8 mouse cellular contexts compared by ENCODE assay signal in the genomic region with DNA sequence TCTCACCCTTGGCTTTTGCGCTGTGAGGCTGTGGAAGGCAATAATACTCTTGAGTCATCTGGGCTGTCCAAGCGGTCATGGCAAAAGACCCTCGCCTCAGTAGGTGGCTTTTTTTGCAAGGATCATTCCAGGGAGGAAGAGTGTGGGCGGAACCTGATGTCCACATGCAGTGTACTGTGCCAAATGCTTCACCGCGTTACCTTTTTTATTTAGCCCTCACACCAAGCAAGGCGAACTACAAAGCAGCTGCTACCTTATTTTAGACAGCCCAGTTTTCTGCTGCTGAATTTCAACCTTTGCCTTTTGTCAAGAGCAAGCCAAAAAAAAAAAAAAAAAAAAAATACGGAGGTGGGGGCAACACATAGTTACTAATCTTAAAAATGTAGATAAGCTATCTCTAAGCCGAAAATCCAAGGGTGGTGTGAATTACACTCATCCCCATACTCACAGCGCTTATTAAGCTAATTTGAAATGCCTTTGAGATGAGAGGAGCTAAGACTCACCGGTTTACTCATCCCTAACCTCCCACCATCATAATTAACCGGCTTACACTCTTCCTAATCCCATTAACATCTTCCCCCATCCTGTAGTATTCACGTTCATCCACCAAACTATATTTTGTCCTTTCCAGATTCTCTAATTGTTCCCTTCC. TPM values are rescaled to one million over a fixed set of nuclear protein-coding genes. Genes with fewer than 3 reads are reported as not detected.
DNase-seq lines count a peak whose midpoint lies in the region; ATAC-seq and TF ChIP-seq lines count a peak whose summit lies in the region.

No protein-coding gene starts in this region.

- H3K9ac ChIP-seq in heart, embryonic 16.5 days (ENCODE audit: low read length), result peak overlapping the region; percentile 96
- H3K9ac ChIP-seq in hindbrain, embryonic 13.5 days, result peak overlapping the region; percentile 93
- peak overlapping the region; percentile 82 for H3K9ac ChIP-seq in midbrain, embryonic 13.5 days (replicated peaks)

- peak overlapping the region; percentile 99 for H3K27ac ChIP-seq in heart, embryonic 16.5 days (ENCODE audit: low read length)
- peak overlapping the region; percentile 99 for H3K27ac ChIP-seq in hindbrain, embryonic 13.5 days
- H3K27ac ChIP-seq in midbrain, embryonic 13.5 days, result peak overlapping the region; percentile 97

- peaks cover 21% of the 10 kb centered on the region for H3K4me1 ChIP-seq in heart, embryonic 16.5 days (ENCODE audit: control insufficient read depth, insufficient read depth, low read length)
- H3K4me1 ChIP-seq in hindbrain, embryonic 13.5 days (replicated peaks), result peaks cover 29% of the 10 kb centered on the region
- H3K4me1 ChIP-seq in midbrain, embryonic 13.5 days (replicated peaks), result peaks cover 25% of the 10 kb centered on the region

- in situ Hi-C loops in Patski (cut with MboI; ENCODE audit: low pct_unique_long_range_greater_than_20kb), result no loop called here

- H3K4me3 ChIP-seq in heart, embryonic 16.5 days (ENCODE audit: low read length), result peak overlapping the region; percentile 97
- H3K4me3 ChIP-seq in hindbrain, embryonic 13.5 days, result peak overlapping the region; percentile 90
- H3K4me3 ChIP-seq in midbrain, embryonic 13.5 days (replicated peaks), result peak overlapping the region; percentile 67

- POLR2A ChIA-PET in Patski (lab: Charles Lee), result interaction anchor here (0.6 to 1.2 kb wide), 4 partner anchors 10 to 520 kb away, joined by 3 to 7 read pairs (median 4); a partner anchor contains a TSS

- no peaks in the 10 kb centered on the region for H3K27me3 ChIP-seq in heart, embryonic 16.5 days (ENCODE audit: control insufficient read depth, insufficient read depth, low read length)
- H3K27me3 ChIP-seq in Patski, result no peaks in the 10 kb centered on the region
- no peaks in the 10 kb centered on the region for H3K27me3 ChIP-seq in hindbrain, embryonic 13.5 days
- no peaks in the 10 kb centered on the region for H3K27me3 ChIP-seq in midbrain, embryonic 13.5 days

- TF ChIP-seq CTCF in Patski (IDR thresholded peaks at IDR 0.05), result no peak

- DNase-seq in heart, postnatal 4 days, result no peak
- no peak for DNase-seq in Patski (ENCODE audit: low read depth, low spot score)
- no peak for DNase-seq in T-cell, adult 2 months (ENCODE audit: low spot score)
- DNase-seq in cerebellum, postnatal 14 days, result no peak

- peak overlapping the region; percentile 89 for H3K4me2 ChIP-seq in heart, embryonic 16.5 days (ENCODE audit: low read depth, low read length)
- peak overlapping the region; percentile 65 for H3K4me2 ChIP-seq in hindbrain, embryonic 13.5 days
- peak overlapping the region; percentile 72 for H3K4me2 ChIP-seq in midbrain, embryonic 13.5 days (replicated peaks)

- H3K9me3 ChIP-seq in heart, embryonic 16.5 days (replicated peaks; ENCODE audit: control insufficient read depth, low read length), result no peaks in the 10 kb centered on the region
- H3K9me3 ChIP-seq in hindbrain, embryonic 13.5 days, result no peaks in the 10 kb centered on the region
- H3K9me3 ChIP-seq in midbrain, embryonic 13.5 days, result no peaks in the 10 kb centered on the region

- H3K36me3 ChIP-seq in heart, embryonic 16.5 days (ENCODE audit: control insufficient read depth, insufficient read depth), result no peaks in the 10 kb centered on the region
- no peaks in the 10 kb centered on the region for H3K36me3 ChIP-seq in hindbrain, embryonic 13.5 days
- H3K36me3 ChIP-seq in midbrain, embryonic 13.5 days, result no peaks in the 10 kb centered on the region

- WGBS in heart, embryonic 16.5 days, result 12% methylated on average over 13 of the region's 13 CpGs
- WGBS in hindbrain, embryonic 13.5 days, result 25% methylated on average over 13 of the region's 13 CpGs
- 10% methylated on average over 13 of the region's 13 CpGs for WGBS in midbrain, embryonic 13.5 days

- ATAC-seq in heart, embryonic 16.5 days (replicated peaks; ENCODE audit: extremely low read depth, insufficient read depth, low FRiP score), result peak; percentile 26
- ATAC-seq in Patski, result peak; percentile 6
- ATAC-seq in hindbrain, embryonic 13.5 days (ENCODE audit: low FRiP score), result no peak; the same call in 1 of the 2 replicates
- no peak; the same call in 1 of the 2 replicates for ATAC-seq in midbrain, embryonic 13.5 days
- ATAC-seq in granulocyte monocyte progenitor cell, adult 5-6 weeks (replicated peaks; ENCODE audit: poor library complexity, severe bottlenecking), result no peak

- CTCF ChIA-PET in Patski (lab: Charles Lee), result interaction anchor here (1.0 to 1.5 kb wide), 2 partner anchors 12 to 25 kb away, joined by 3 read pairs; no protein-coding TSS in a partner anchor

RNA-seq across cellular contexts. Expression of a gene that starts 0.9 kb away (rescaled TPM):
- polyA plus RNA-seq in heart, embryonic 16.5 days (2015; fragmentation: Nextera tagmentation; extraction: Ambion mirVana), result 12.7 and 13.7 TPM in 2 replicates
- total RNA-seq in heart, postnatal 4 days (2021), result 10 to 100 TPM; 42.2 to 44.4 TPM
- 23.3 TPM for polyA plus RNA-seq in Patski (2021)
- 44.3 and 44.9 TPM in 2 replicates for polyA plus RNA-seq in hindbrain, embryonic 13.5 days (2015; fragmentation: Nextera tagmentation; extraction: Ambion mirVana)
- polyA plus RNA-seq in midbrain, embryonic 13.5 days (2015; fragmentation: Nextera tagmentation; extraction: Ambion mirVana), result 39.9 and 40.5 TPM in 2 replicates
- total RNA-seq in granulocyte monocyte progenitor cell, adult 5-6 weeks (2014; fragmentation: Nextera tagmentation), result 6.6 and 7.5 TPM in 2 replicates
- total RNA-seq in granulocyte monocyte progenitor cell, adult 5-6 weeks (2017), result 4.7 and 7.2 TPM in 2 replicates

RNA-seq across cellular contexts. Expression of a gene that starts 53.7 kb away (rescaled TPM):
- polyA plus RNA-seq in heart, embryonic 16.5 days (2015; fragmentation: Nextera tagmentation; extraction: Ambion mirVana), result 14.2 and 16.0 TPM in 2 replicates
- total RNA-seq in heart, postnatal 4 days (2021), result 10 to 100 TPM; 14.8 to 15.4 TPM
- 23.8 TPM for polyA plus RNA-seq in Patski (2021)
- 25.7 and 26.5 TPM in 2 replicates for polyA plus RNA-seq in hindbrain, embryonic 13.5 days (2015; fragmentation: Nextera tagmentation; extraction: Ambion mirVana)
- polyA plus RNA-seq in midbrain, embryonic 13.5 days (2015; fragmentation: Nextera tagmentation; extraction: Ambion mirVana), result 27.1 and 28.9 TPM in 2 replicates
- total RNA-seq in granulocyte monocyte progenitor cell, adult 5-6 weeks (2014; fragmentation: Nextera tagmentation), result 14.2 and 27.1 TPM in 2 replicates
- total RNA-seq in granulocyte monocyte progenitor cell, adult 5-6 weeks (2017), result 14.9 and 19.9 TPM in 2 replicates

Comparison
In these comparisons a context has a peak if more than half of its experiments do, and no peak if none do; other contexts are left out.
1. ATAC-seq: peak in heart, embryonic 16.5 days (single experiment) and Patski (single experiment); none in hindbrain, embryonic 13.5 days (single experiment), midbrain, embryonic 13.5 days (single experiment) and granulocyte monocyte progenitor cell, adult 5-6 weeks (single experiment).
2. Peak in every context shown above with its lines, with median percentiles within 50 percentile points of each other: H3K27ac ChIP-seq, H3K4me2 ChIP-seq, H3K4me3 ChIP-seq and H3K9ac ChIP-seq.